Mouse (Mus musculus) kidney, adult 2 months (tissue): ENCODE results near the gene Olfr816. TPM values are rescaled to one million over a fixed set of nuclear protein-coding genes. Genes with fewer than 3 reads are reported as not detected.
"Not testable (repeated sequence)": the region's sequence is repeated elsewhere in the genome, so short reads cannot be mapped to it uniquely, and the experiment has no call there.

Experiments
- DNase-seq: peaks from one replicate; pipeline ENCODE4 v3.0.0; 2021
- H3K27ac ChIP-seq: fragments of 200-500 bp; 2 replicates; pipeline ENCODE4 v1.5.1; 2012; ENCODE audit warnings: low read depth, low read length, control low read depth, inconsistent platforms; ENCODE audit not compliant: insufficient read depth
- H3K27me3 ChIP-seq: fragments of 200-500 bp; replicated peaks from 2 replicates; pipeline ENCODE4 v1.6.1; 2012; ENCODE audit warnings: mild to moderate bottlenecking, moderate library complexity, low read length, inconsistent platforms; ENCODE audit not compliant: control insufficient read depth, insufficient read depth
- H3K36me3 ChIP-seq: fragments of 200-500 bp; 2 replicates; pipeline ENCODE4 v1.6.1; 2012; ENCODE audit warnings: mild to moderate bottlenecking, moderate library complexity, low read length, inconsistent platforms; ENCODE audit not compliant: control insufficient read depth, insufficient read depth
- H3K4me1 ChIP-seq: fragments of 200-500 bp; 2 replicates; pipeline ENCODE4 v1.6.1; 2011; ENCODE audit warnings: low read length; ENCODE audit not compliant: control insufficient read depth, insufficient read depth
- H3K4me3 ChIP-seq: fragments of 200-500 bp; 2 replicates; pipeline ENCODE4 v1.5.1; 2011; ENCODE audit warnings: mild to moderate bottlenecking, low read depth, low read length, control low read depth; ENCODE audit not compliant: insufficient read depth
- CTCF ChIP-seq: fragments of 200-500 bp; conservative IDR thresholded peaks from 2 replicates; pipeline ENCODE4 v1.5.1; 2011; ENCODE audit warnings: low read depth, mild to moderate bottlenecking, control low read depth, low read length, moderate library complexity, mixed read lengths; ENCODE audit not compliant: insufficient read depth, insufficient read length
- POLR2A ChIP-seq: fragments of 200-500 bp; IDR thresholded peaks from one replicate; pipeline ENCODE4 v1.6.1; 2011; ENCODE audit warnings: low read depth, low read length, control low read depth
- WGBS: fragments of 180-500 bp; shearing (Covaris S2); methylation state at CpG from one replicate; pipeline ENCODE4 v1.1.7; 2018; 5-methylcytosine and 5-hydroxymethylcytosine counted together
- polyA plus RNA-seq: library from polyadenylated mRNA; depleted of rRNA; stranded (reverse); fragments of >200 nt; gene quantifications from 2 replicates; pipeline ENCODE4 v1.2.3, GENCODE M21; 2012; rRNA removed

The Olfr816 gene
- not detected in 2 replicates for polyA plus RNA-seq

DNA sequence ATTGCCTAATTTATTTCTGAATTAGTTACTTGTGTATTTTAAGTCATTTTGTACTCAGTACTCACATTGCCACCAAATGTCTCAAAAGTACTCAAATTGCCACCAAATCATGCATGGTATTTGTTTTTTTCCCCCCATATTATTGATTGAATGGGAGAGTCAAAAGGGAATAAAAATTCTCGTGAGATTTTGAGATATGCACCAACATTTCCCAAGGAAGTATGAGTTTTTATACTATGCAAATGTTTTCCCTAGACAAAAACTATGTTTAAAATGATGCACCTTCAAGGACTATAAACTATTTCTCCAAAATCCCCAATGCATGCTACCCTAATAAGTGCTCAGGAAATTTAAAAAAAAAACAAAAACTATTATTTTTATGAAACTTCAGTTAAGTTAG, at the start of gene Olfr816:
Olfr816 (minus strand) TSS at position 101 of the 400 bp plus-strand sequence.
- WGBS = 42% methylated on average over 1 of the region's 1 CpGs
- Histone ChIP-seq H3K4me3 (no peak within 1 kb of the TSS), H3K27ac (no peak within 1 kb of the TSS), H3K36me3 (no peaks in the 10 kb centered on the region), H3K4me1 (no peaks in the 10 kb centered on the region), H3K27me3 (no peaks in the 10 kb centered on the region)
- no peak for TF ChIP-seq CTCF
- no peak for TF ChIP-seq POLR2A
- no peak for DNase-seq

DNA sequence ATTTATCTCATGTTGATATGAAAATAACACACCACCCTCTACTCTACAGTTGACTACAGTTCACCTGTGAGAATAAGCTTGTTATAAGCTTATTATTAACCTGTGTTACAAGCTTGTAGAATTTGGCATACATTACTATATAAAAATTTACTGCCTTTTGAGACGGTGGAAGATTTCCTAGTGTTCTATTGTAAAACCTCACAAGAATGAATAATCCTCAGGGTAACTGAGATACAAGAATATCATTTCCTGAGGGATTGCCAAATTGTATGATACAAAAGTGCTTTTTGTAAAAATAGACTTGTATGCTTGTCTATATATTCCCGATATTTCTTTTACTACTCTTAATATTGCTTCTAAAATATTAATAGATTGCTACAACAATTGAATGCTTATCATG, 33.6 kb upstream of the Olfr816 start, which contains the start of gene Olfr818:
Olfr818 (minus strand) TSS at position 101 of the 400 bp plus-strand sequence.
- Histone ChIP-seq H3K27ac (no peak within 1 kb of the TSS), H3K36me3 (no peaks in the 10 kb centered on the region), H3K4me1 (no peaks in the 10 kb centered on the region), H3K27me3 (no peaks in the 10 kb centered on the region), H3K4me3 (no peak within 1 kb of the TSS)
- WGBS = 78% methylated on average over 2 of the region's 2 CpGs
- DNase-seq = no peak
- TF ChIP-seq POLR2A (no peak), CTCF (no peak)

DNA sequence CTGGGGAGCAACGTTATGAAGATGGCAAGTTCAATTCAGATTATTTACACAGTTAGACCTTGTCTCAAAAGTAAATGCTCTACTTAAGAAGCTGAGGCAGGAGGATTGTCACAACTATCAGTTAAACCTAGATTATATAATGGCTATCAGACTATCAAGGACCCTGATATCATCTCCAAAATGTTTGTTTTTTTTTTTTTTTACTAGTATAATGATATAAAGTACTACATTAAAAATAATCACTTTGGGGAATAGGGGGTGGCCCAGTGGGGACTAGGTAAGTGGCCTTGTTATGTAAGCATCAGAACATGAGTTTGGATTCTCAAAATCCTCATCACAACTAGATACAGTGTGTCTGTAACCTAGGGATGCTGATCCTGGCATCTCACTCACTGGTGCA, 9.6 kb downstream of the Olfr816 start, which contains the start of gene Olfr815:
Olfr815 (minus strand) TSS at position 101 of the 400 bp plus-strand sequence.
- H3K4me1 ChIP-seq, DNase-seq, H3K4me3 ChIP-seq, H3K36me3 ChIP-seq, H3K27me3 ChIP-seq, H3K27ac ChIP-seq: not testable (repeated sequence)
- WGBS = 41% methylated on average over 1 of the region's 1 CpGs

DNA sequence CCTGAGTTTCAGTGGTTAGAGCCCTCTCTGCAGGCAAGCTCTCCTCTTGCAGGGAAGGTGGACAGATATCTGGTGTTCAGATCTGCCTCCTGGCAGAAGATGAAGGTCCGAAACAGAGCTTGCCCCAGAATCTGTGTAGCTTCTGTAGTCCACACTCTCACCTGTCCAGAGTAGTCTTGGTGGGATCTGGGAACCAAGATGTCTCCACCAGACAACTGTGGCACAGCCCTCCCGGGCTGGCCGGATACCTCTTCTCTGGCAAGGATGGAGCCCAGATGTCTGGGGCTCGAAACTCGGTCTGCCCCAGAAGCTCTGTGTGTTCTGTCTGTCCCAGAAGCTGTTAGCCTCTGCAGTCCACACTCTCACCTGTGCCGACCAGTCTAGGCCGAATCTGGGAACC, 29.5 kb downstream of the Olfr816 start:
- TF ChIP-seq POLR2A (no peak), CTCF (no peak)
- Histone ChIP-seq H3K36me3 (no peaks in the 10 kb centered on the region), H3K4me3 (no peak overlapping the region), H3K27me3 (no peaks in the 10 kb centered on the region), H3K27ac (no peak overlapping the region), H3K4me1 (no peaks in the 10 kb centered on the region)
- no peak for DNase-seq
- 94% methylated on average over 7 of the region's 7 CpGs for WGBS

DNA sequence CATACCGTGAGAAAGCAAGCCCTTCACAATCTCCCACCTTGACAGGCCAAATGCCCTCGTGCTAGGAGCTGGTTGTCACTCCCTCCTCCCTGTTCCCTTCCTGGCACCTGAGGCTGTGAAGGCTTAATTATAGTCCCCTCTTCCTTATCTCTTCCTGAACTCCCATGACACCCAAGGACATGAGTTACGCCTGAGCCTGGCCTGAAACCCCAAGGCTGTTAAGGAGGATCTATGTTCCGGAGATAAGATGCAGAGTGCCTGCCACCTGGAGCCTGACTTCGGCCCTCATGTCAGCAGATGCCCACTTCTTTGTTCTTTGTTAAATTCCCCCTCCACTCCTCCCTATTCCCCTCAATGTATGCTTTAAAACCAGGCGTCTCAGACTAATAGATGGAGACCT, 29.9 kb downstream of the Olfr816 start:
- 63% methylated on average over 6 of the region's 6 CpGs for WGBS
- H3K4me1 ChIP-seq, H3K27me3 ChIP-seq, H3K27ac ChIP-seq, H3K4me3 ChIP-seq, H3K36me3 ChIP-seq, DNase-seq: not testable (repeated sequence)

DNA sequence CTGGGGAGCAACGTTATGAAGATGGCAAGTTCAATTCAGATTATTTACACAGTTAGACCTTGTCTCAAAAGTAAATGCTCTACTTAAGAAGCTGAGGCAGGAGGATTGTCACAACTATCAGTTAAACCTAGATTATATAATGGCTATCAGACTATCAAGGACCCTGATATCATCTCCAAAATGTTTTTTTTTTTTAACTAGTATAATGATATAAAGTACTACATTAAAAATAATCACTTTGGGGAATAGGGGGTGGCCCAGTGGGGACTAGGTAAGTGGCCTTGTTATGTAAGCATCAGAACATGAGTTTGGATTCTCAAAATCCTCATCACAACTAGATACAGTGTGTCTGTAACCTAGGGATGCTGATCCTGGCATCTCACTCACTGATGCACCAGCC, 35.6 kb downstream of the Olfr816 start, which contains the start of gene Olfr814:
Olfr814 (minus strand) TSS at position 101 of the 400 bp plus-strand sequence.
- not testable (repeated sequence) for H3K4me1 ChIP-seq, H3K36me3 ChIP-seq, H3K4me3 ChIP-seq, DNase-seq, H3K27ac ChIP-seq, H3K27me3 ChIP-seq
- WGBS = 45% methylated on average over 1 of the region's 1 CpGs

Other genes starting within 250 kb of the Olfr816 start
- not detected in 2 replicates for gene Olfr801, start 241.7 kb downstream of the Olfr816 start, polyA plus RNA-seq
- not detected in 2 replicates for gene Olfr802, start 227.4 kb downstream of the Olfr816 start, polyA plus RNA-seq
- not detected in 2 replicates for gene Olfr803, start 221.3 kb downstream of the Olfr816 start, polyA plus RNA-seq
- gene Olfr804, start 212.4 kb downstream of the Olfr816 start, polyA plus RNA-seq = not detected in 2 replicates
- gene Olfr805, start 186.2 kb downstream of the Olfr816 start, polyA plus RNA-seq = not detected in 2 replicates
- gene Olfr806, start 173.7 kb downstream of the Olfr816 start, polyA plus RNA-seq = not detected in 2 replicates
- not detected in 2 replicates for gene Olfr807, start 157.8 kb downstream of the Olfr816 start, polyA plus RNA-seq
- not detected in 2 replicates for gene Olfr808, start 150.1 kb downstream of the Olfr816 start, polyA plus RNA-seq
- not detected in 2 replicates for gene Olfr809, start 141.0 kb downstream of the Olfr816 start, polyA plus RNA-seq
- not detected in 2 replicates for gene Olfr810, start 120.7 kb downstream of the Olfr816 start, polyA plus RNA-seq
- not detected in 2 replicates for gene Olfr811, start 111.2 kb downstream of the Olfr816 start, polyA plus RNA-seq
- not detected in 2 replicates for gene Olfr812, start 69.5 kb downstream of the Olfr816 start, polyA plus RNA-seq
- not detected in 2 replicates for gene Olfr813, start 60.2 kb downstream of the Olfr816 start, polyA plus RNA-seq
- not detected in 2 replicates for gene Olfr814, start 35.7 kb downstream of the Olfr816 start, polyA plus RNA-seq
- not detected in 2 replicates for gene Olfr815, start 9.7 kb downstream of the Olfr816 start, polyA plus RNA-seq
- not detected in 2 replicates for gene Olfr818, start 33.5 kb upstream of the Olfr816 start, polyA plus RNA-seq
- not detected in 2 replicates for gene Olfr819, start 51.7 kb upstream of the Olfr816 start, polyA plus RNA-seq
- gene Olfr247, start 60.5 kb upstream of the Olfr816 start, polyA plus RNA-seq = not detected in 2 replicates
- gene Gm10310, start 69.5 kb upstream of the Olfr816 start, polyA plus RNA-seq = not detected in 2 replicates
- gene Olfr820, start 97.0 kb upstream of the Olfr816 start, polyA plus RNA-seq = not detected in 2 replicates
- gene Olfr821, start 114.8 kb upstream of the Olfr816 start, polyA plus RNA-seq = not detected in 2 replicates
- not detected in 2 replicates for gene Olfr822, start 155.6 kb upstream of the Olfr816 start, polyA plus RNA-seq
- not detected in 2 replicates for gene Olfr823, start 199.8 kb upstream of the Olfr816 start, polyA plus RNA-seq
- gene Olfr824, start 214.4 kb upstream of the Olfr816 start, polyA plus RNA-seq = not detected in 2 replicates